Mouse (Mus musculus) cerebellum, adult 2 months (tissue): ENCODE data around the gene Upp2.

ENCODE experiments used
- CTCF ChIP-seq: fragments of 200-500 bp; IDR thresholded peaks from 2 replicates; pipeline ENCODE4 v1.5.1; 2011; ENCODE audit warnings: low read depth, mild to moderate bottlenecking, control low read depth, low read length, moderate library complexity, borderline replicate concordance; ENCODE audit not compliant: insufficient read depth
- POLR2A ChIP-seq: fragments of 200-500 bp; IDR thresholded peaks from 2 replicates; pipeline ENCODE4 v1.6.1; 2011; ENCODE audit warnings: low read length, control low read depth, borderline replicate concordance; ENCODE audit not compliant: insufficient read depth

- TF ChIP-seq CTCF (no peak), POLR2A (no peak)
Observed at GRCm38 (mm10) chr2:58832253-58832980, 265.3 kb downstream of the Upp2 start.
